Mouse (Mus musculus) heart, adult 2 months (tissue): ENCODE data around the gene Spg20. TPM values are rescaled to one million over a fixed set of nuclear protein-coding genes. Genes with fewer than 3 reads are reported as not detected.

Experiments used
- DNase-seq, 2 experiments: peaks; one replicate each; pipeline ENCODE4 v3.0.0; 2021
- H3K27ac ChIP-seq: fragments of 200-600 bp; 2 replicates; pipeline ENCODE4 v1.8.1; 2022
- H3K27me3 ChIP-seq: fragments of 200-500 bp; 2 replicates; pipeline ENCODE4 v1.6.1; 2012; ENCODE audit warnings: mild to moderate bottlenecking, low read length, inconsistent platforms, mixed read lengths; ENCODE audit not compliant: control insufficient read depth, insufficient read depth
- H3K36me3 ChIP-seq: fragments of 200-500 bp; 2 replicates; pipeline ENCODE4 v1.6.1; 2012; ENCODE audit warnings: low read length, inconsistent platforms; ENCODE audit not compliant: control insufficient read depth, insufficient read depth
- H3K4me1 ChIP-seq: fragments of 200-500 bp; 2 replicates; pipeline ENCODE4 v1.6.1; 2011; ENCODE audit warnings: low read length; ENCODE audit not compliant: control insufficient read depth, insufficient read depth
- H3K4me3 ChIP-seq: fragments of 200-600 bp; 2 replicates; pipeline ENCODE4 v1.8.1; 2022
- H3K79me2 ChIP-seq: fragments of 200-500 bp; replicated peaks from 2 replicates; pipeline ENCODE4 v1.6.1; 2012; ENCODE audit warnings: mild to moderate bottlenecking, inconsistent platforms, low read length, moderate library complexity, mixed read lengths; ENCODE audit not compliant: control insufficient read depth, insufficient read depth
- H3K9ac ChIP-seq: fragments of 200-500 bp; 2 replicates; pipeline ENCODE4 v1.6.1; 2012; ENCODE audit warnings: low read depth, mild to moderate bottlenecking, control low read depth, inconsistent platforms, low read length, mixed read lengths
- CTCF ChIP-seq: fragments of 200-600 bp; IDR thresholded peaks from 2 replicates; pipeline ENCODE4 v1.8.1; 2022; ENCODE audit warnings: antibody characterized with exemption, mild to moderate bottlenecking, moderate library complexity
- EP300 ChIP-seq: fragments of 200-500 bp; IDR thresholded peaks from 2 replicates; pipeline ENCODE4 v1.6.1; 2011; ENCODE audit warnings: low read depth, low read length, control low read depth; ENCODE audit not compliant: insufficient read depth
- POLR2A ChIP-seq: fragments of 200-500 bp; IDR thresholded peaks from 2 replicates; pipeline ENCODE4 v1.6.1; 2011; ENCODE audit warnings: mild to moderate bottlenecking, low read depth, low read length, control low read depth; ENCODE audit not compliant: insufficient read depth
- WGBS: fragments of 180-500 bp; shearing (Covaris S2); methylation state at CpG from one replicate; pipeline ENCODE4 v1.1.7; 2018; 5-methylcytosine and 5-hydroxymethylcytosine counted together
- intact Hi-C: fragments of 180-260 bp; cut with DNase I; formaldehyde crosslinking; loops from one replicate; pipeline ENCODE4 v1.15.1; 2025
- polyA plus RNA-seq: library from polyadenylated mRNA; depleted of rRNA; stranded (reverse); fragments of >200 nt; gene quantifications from 2 replicates; pipeline ENCODE4 v1.2.3, GENCODE M21; 2012
- total RNA-seq, 2 experiments: library from RNA; stranded (reverse); gene quantifications; 2 replicates each; pipeline ENCODE4 v1.2.3; 2021

Spg20 gene
- total and polyA plus RNA-seq, 3 experiments: 11.9 to 45.7 (median 45.1) TPM

- H3K9ac ChIP-seq: no peak overlapping the region
- no peaks in the 10 kb centered on the region for H3K27me3 ChIP-seq
- no peak for DNase-seq
- no peaks in the 10 kb centered on the region for H3K36me3 ChIP-seq
- intact Hi-C loops: no loop called here
- H3K4me3 ChIP-seq: no peak overlapping the region
- H3K4me1 ChIP-seq: no peaks in the 10 kb centered on the region
- WGBS: 71% methylated on average over 6 of the region's 6 CpGs
- no peaks in the 10 kb centered on the region for H3K79me2 ChIP-seq
- H3K27ac ChIP-seq: no peak overlapping the region
- TF ChIP-seq EP300 (no peak), POLR2A (no peak), CTCF (no peak)
Measured at GRCm38 (mm10) chr3:55146441-55146840, 34.5 kb downstream of the Spg20 start.

- DNase-seq: no peak
- TF ChIP-seq POLR2A (no peak), CTCF (no peak)
- H3K36me3 ChIP-seq: no peaks in the 10 kb centered on the region
- intact Hi-C loops: no loop called here
- H3K4me3 ChIP-seq: no peak overlapping the region
- no peaks in the 10 kb centered on the region for H3K27me3 ChIP-seq
- no peak overlapping the region for H3K27ac ChIP-seq
- H3K79me2 ChIP-seq: no peaks in the 10 kb centered on the region
- WGBS: 75% methylated on average over 2 of the region's 2 CpGs
- H3K9ac ChIP-seq: no peak overlapping the region
- no peaks in the 10 kb centered on the region for H3K4me1 ChIP-seq
Measured at GRCm38 (mm10) chr3:55147156-55147555, 35.2 kb downstream of the Spg20 start.

GRCm38 (mm10) chr3:55148091-55148490, 36.2 kb downstream of the Spg20 start:
- no peak for DNase-seq
- intact Hi-C loops: no loop called here
- Histone ChIP-seq H3K27me3 (no peaks in the 10 kb centered on the region), H3K9ac (no peak overlapping the region), H3K79me2 (no peaks in the 10 kb centered on the region), H3K4me3 (no peak overlapping the region), H3K36me3 (no peaks in the 10 kb centered on the region), H3K4me1 (no peaks in the 10 kb centered on the region), H3K27ac (no peak overlapping the region)
- no peak for TF ChIP-seq POLR2A
- 45% methylated on average over 3 of the region's 3 CpGs for WGBS

- Histone ChIP-seq H3K79me2 (no peaks in the 10 kb centered on the region), H3K4me3 (no peak overlapping the region), H3K36me3 (no peaks in the 10 kb centered on the region), H3K27ac (no peak overlapping the region), H3K27me3 (no peaks in the 10 kb centered on the region), H3K9ac (no peak overlapping the region), H3K4me1 (no peaks in the 10 kb centered on the region)
- peak; percentile 27 to 54 for DNase-seq
- intact Hi-C loops: loop anchor here (1.0 kb wide), 1 partner anchor 72 kb away; no protein-coding TSS in a partner anchor
- TF ChIP-seq CTCF: peak; percentile 87
- no peak for TF ChIP-seq POLR2A
- WGBS: 47% methylated on average over 7 of the region's 7 CpGs
Measured at GRCm38 (mm10) chr3:55151656-55152433, 39.9 kb downstream of the Spg20 start.

- Histone ChIP-seq H3K79me2 (no peaks in the 10 kb centered on the region), H3K4me1 (no peaks in the 10 kb centered on the region), H3K27me3 (no peaks in the 10 kb centered on the region), H3K9ac (no peak overlapping the region), H3K4me3 (no peak overlapping the region), H3K27ac (no peak overlapping the region), H3K36me3 (no peaks in the 10 kb centered on the region)
- WGBS: 61% methylated on average over 6 of the region's 6 CpGs
- intact Hi-C loops: loop anchor here (1.0 kb wide), 2 partner anchors 73 to 200 kb away; no protein-coding TSS in a partner anchor
- no peak for TF ChIP-seq POLR2A
- peak; percentile 76 for TF ChIP-seq CTCF
- no peak for TF ChIP-seq EP300
- no peak for DNase-seq
Measured at GRCm38 (mm10) chr3:55152673-55153334, 40.9 kb downstream of the Spg20 start.

GRCm38 (mm10) chr3:55154163-55154562, 42.3 kb downstream of the Spg20 start:
- TF ChIP-seq POLR2A (no peak), CTCF (no peak), EP300 (no peak)
- Histone ChIP-seq H3K9ac (no peak overlapping the region), H3K36me3 (no peaks in the 10 kb centered on the region), H3K4me3 (no peak overlapping the region), H3K27me3 (no peaks in the 10 kb centered on the region), H3K4me1 (no peaks in the 10 kb centered on the region), H3K27ac (no peak overlapping the region), H3K79me2 (no peaks in the 10 kb centered on the region)
- WGBS: 82% methylated on average over 7 of the region's 7 CpGs
- intact Hi-C loops: no loop called here
- no peak for DNase-seq
